Mouse (Mus musculus): ENCODE data around the gene Zfyve1. TPM values are rescaled to one million over a fixed set of nuclear protein-coding genes. Genes with fewer than 3 reads are reported as not detected.

Gene Zfyve1
- polyA plus RNA-seq, 1 experiment from 2014 or later, result 22.8 TPM

- WGBS, result 88% methylated on average over 3 of the region's 3 CpGs
- Histone ChIP-seq H3K9ac (no peak overlapping the region), H3K27me3 (ENCODE audit: control insufficient read depth, insufficient read depth, low read length) (no peaks in the 10 kb centered on the region), H3K27ac (no peak overlapping the region), H3K9me3 (ENCODE audit: control insufficient read depth, low read length) (no peaks in the 10 kb centered on the region), H3K4me3 (replicated peaks; ENCODE audit: low read length) (no peak overlapping the region), H3K36me3 (replicated peaks; ENCODE audit: control insufficient read depth, insufficient read depth) (peaks cover 98% of the 10 kb centered on the region), H3K4me2 (replicated peaks) (no peak overlapping the region), H3K4me1 (replicated peaks; ENCODE audit: control insufficient read depth, insufficient read depth, low read length) (no peaks in the 10 kb centered on the region)
- DNase-seq (ENCODE audit: low spot score), result no peak
- no peak for ATAC-seq (ENCODE audit: low FRiP score)
Measured at GRCm38 (mm10) chr12:83562589-83562988, 34.4 kb downstream of the Zfyve1 start.

- 75% methylated on average over 6 of the region's 6 CpGs for WGBS
- Histone ChIP-seq H3K36me3 (replicated peaks; ENCODE audit: control insufficient read depth, insufficient read depth) (peaks cover 98% of the 10 kb centered on the region), H3K27ac (no peak overlapping the region), H3K9ac (no peak overlapping the region), H3K4me1 (replicated peaks; ENCODE audit: control insufficient read depth, insufficient read depth, low read length) (no peaks in the 10 kb centered on the region), H3K4me3 (replicated peaks; ENCODE audit: low read length) (no peak overlapping the region), H3K9me3 (ENCODE audit: control insufficient read depth, low read length) (no peaks in the 10 kb centered on the region), H3K27me3 (ENCODE audit: control insufficient read depth, insufficient read depth, low read length) (no peaks in the 10 kb centered on the region), H3K4me2 (replicated peaks) (no peak overlapping the region)
- DNase-seq (ENCODE audit: low spot score) (no peak), ATAC-seq (ENCODE audit: low FRiP score) (no peak)
Measured at GRCm38 (mm10) chr12:83560189-83560588, 36.8 kb downstream of the Zfyve1 start.

- H3K36me3 ChIP-seq (replicated peaks; ENCODE audit: control insufficient read depth, insufficient read depth), result peaks cover 98% of the 10 kb centered on the region
- H3K4me2 ChIP-seq (replicated peaks), result no peak overlapping the region
- no peak for DNase-seq (ENCODE audit: low spot score)
- H3K9me3 ChIP-seq (ENCODE audit: control insufficient read depth, low read length), result no peaks in the 10 kb centered on the region
- H3K9ac ChIP-seq, result no peak overlapping the region
- WGBS, result 93% methylated on average over 7 of the region's 7 CpGs
- no peaks in the 10 kb centered on the region for H3K27me3 ChIP-seq (ENCODE audit: control insufficient read depth, insufficient read depth, low read length)
- no peak overlapping the region for H3K4me3 ChIP-seq (replicated peaks; ENCODE audit: low read length)
- ATAC-seq (ENCODE audit: low FRiP score), result no peak
- no peak overlapping the region for H3K27ac ChIP-seq
- no peaks in the 10 kb centered on the region for H3K4me1 ChIP-seq (replicated peaks; ENCODE audit: control insufficient read depth, insufficient read depth, low read length)
Measured at GRCm38 (mm10) chr12:83558496-83558895, 38.5 kb downstream of the Zfyve1 start.

- WGBS, result 69% methylated on average over 9 of the region's 9 CpGs
- DNase-seq (ENCODE audit: low spot score) (no peak), ATAC-seq (ENCODE audit: low FRiP score) (no peak)
- peaks cover 97% of the 10 kb centered on the region for H3K36me3 ChIP-seq (replicated peaks; ENCODE audit: control insufficient read depth, insufficient read depth)
- H3K27me3 ChIP-seq (ENCODE audit: control insufficient read depth, insufficient read depth, low read length), result no peaks in the 10 kb centered on the region
- no peaks in the 10 kb centered on the region for H3K4me1 ChIP-seq (replicated peaks; ENCODE audit: control insufficient read depth, insufficient read depth, low read length)
- H3K4me2 ChIP-seq (replicated peaks), result no peak overlapping the region
- H3K9ac ChIP-seq, result no peak overlapping the region
- H3K9me3 ChIP-seq (ENCODE audit: control insufficient read depth, low read length), result no peaks in the 10 kb centered on the region
- no peak overlapping the region for H3K27ac ChIP-seq
- no peak overlapping the region for H3K4me3 ChIP-seq (replicated peaks; ENCODE audit: low read length)
Measured at GRCm38 (mm10) chr12:83555605-83556004, 41.4 kb downstream of the Zfyve1 start.

- ATAC-seq (ENCODE audit: low FRiP score) (no peak), DNase-seq (ENCODE audit: low spot score) (no peak)
- no peaks in the 10 kb centered on the region for H3K9me3 ChIP-seq (ENCODE audit: control insufficient read depth, low read length)
- H3K27me3 ChIP-seq (ENCODE audit: control insufficient read depth, insufficient read depth, low read length), result no peaks in the 10 kb centered on the region
- H3K4me1 ChIP-seq (replicated peaks; ENCODE audit: control insufficient read depth, insufficient read depth, low read length), result no peaks in the 10 kb centered on the region
- no peak overlapping the region for H3K27ac ChIP-seq
- H3K4me2 ChIP-seq (replicated peaks), result no peak overlapping the region
- H3K36me3 ChIP-seq (replicated peaks; ENCODE audit: control insufficient read depth, insufficient read depth), result peaks cover 97% of the 10 kb centered on the region
- H3K4me3 ChIP-seq (replicated peaks; ENCODE audit: low read length), result no peak overlapping the region
- 85% methylated on average over 4 of the region's 4 CpGs for WGBS
- no peak overlapping the region for H3K9ac ChIP-seq
Measured at GRCm38 (mm10) chr12:83553816-83554215, 43.2 kb downstream of the Zfyve1 start.

GRCm38 (mm10) chr12:83551305-83551704 lies 45.7 kb downstream of the Zfyve1 start:
- 90% methylated on average over 16 of the region's 16 CpGs for WGBS
- Histone ChIP-seq H3K9me3 (ENCODE audit: control insufficient read depth, low read length) (no peaks in the 10 kb centered on the region), H3K4me2 (replicated peaks) (no peak overlapping the region), H3K27ac (no peak overlapping the region), H3K27me3 (ENCODE audit: control insufficient read depth, insufficient read depth, low read length) (no peaks in the 10 kb centered on the region), H3K36me3 (replicated peaks; ENCODE audit: control insufficient read depth, insufficient read depth) (peaks cover 93% of the 10 kb centered on the region), H3K4me1 (replicated peaks; ENCODE audit: control insufficient read depth, insufficient read depth, low read length) (no peaks in the 10 kb centered on the region), H3K4me3 (replicated peaks; ENCODE audit: low read length) (no peak overlapping the region), H3K9ac (no peak overlapping the region)
- ATAC-seq (ENCODE audit: low FRiP score), result no peak
- DNase-seq (ENCODE audit: low spot score), result no peak

- Histone ChIP-seq H3K4me2 (replicated peaks) (no peak overlapping the region), H3K27me3 (ENCODE audit: control insufficient read depth, insufficient read depth, low read length) (no peaks in the 10 kb centered on the region), H3K4me1 (replicated peaks; ENCODE audit: control insufficient read depth, insufficient read depth, low read length) (no peaks in the 10 kb centered on the region), H3K4me3 (replicated peaks; ENCODE audit: low read length) (no peak overlapping the region), H3K36me3 (replicated peaks; ENCODE audit: control insufficient read depth, insufficient read depth) (peaks cover 62% of the 10 kb centered on the region), H3K9ac (no peak overlapping the region), H3K27ac (no peak overlapping the region), H3K9me3 (ENCODE audit: control insufficient read depth, low read length) (no peaks in the 10 kb centered on the region)
- ATAC-seq (ENCODE audit: low FRiP score) (no peak), DNase-seq (ENCODE audit: low spot score) (no peak)
Measured at GRCm38 (mm10) chr12:83544791-83545190, 52.2 kb downstream of the Zfyve1 start.

- H3K4me1 ChIP-seq (replicated peaks; ENCODE audit: control insufficient read depth, insufficient read depth, low read length), result no peaks in the 10 kb centered on the region
- WGBS, result 88% methylated on average over 7 of the region's 7 CpGs
- ATAC-seq (ENCODE audit: low FRiP score) (no peak), DNase-seq (ENCODE audit: low spot score) (no peak)
- H3K4me2 ChIP-seq (replicated peaks), result no peak overlapping the region
- H3K27me3 ChIP-seq (ENCODE audit: control insufficient read depth, insufficient read depth, low read length), result no peaks in the 10 kb centered on the region
- no peak overlapping the region for H3K9ac ChIP-seq
- H3K36me3 ChIP-seq (replicated peaks; ENCODE audit: control insufficient read depth, insufficient read depth), result peaks cover 62% of the 10 kb centered on the region
- H3K4me3 ChIP-seq (replicated peaks; ENCODE audit: low read length), result no peak overlapping the region
- H3K27ac ChIP-seq, result no peak overlapping the region
- H3K9me3 ChIP-seq (ENCODE audit: control insufficient read depth, low read length), result no peaks in the 10 kb centered on the region
Measured at GRCm38 (mm10) chr12:83543997-83544396, 53.0 kb downstream of the Zfyve1 start.

GRCm38 (mm10) chr12:83536039-83536438 lies 61.0 kb downstream of the Zfyve1 start:
- DNase-seq (ENCODE audit: low spot score), result peak; percentile 68
- Histone ChIP-seq H3K36me3 (replicated peaks; ENCODE audit: control insufficient read depth, insufficient read depth) (peaks cover 70% of the 10 kb centered on the region), H3K9ac (no peak overlapping the region)

GRCm38 (mm10) chr12:83535428-83535827 lies 61.6 kb downstream of the Zfyve1 start:
- Histone ChIP-seq H3K36me3 (replicated peaks; ENCODE audit: control insufficient read depth, insufficient read depth) (peaks cover 70% of the 10 kb centered on the region), H3K9me3 (ENCODE audit: control insufficient read depth, low read length) (no peaks in the 10 kb centered on the region), H3K4me3 (replicated peaks; ENCODE audit: low read length) (no peak overlapping the region), H3K27ac (no peak overlapping the region), H3K27me3 (ENCODE audit: control insufficient read depth, insufficient read depth, low read length) (no peaks in the 10 kb centered on the region), H3K9ac (no peak overlapping the region), H3K4me2 (replicated peaks) (no peak overlapping the region), H3K4me1 (replicated peaks; ENCODE audit: control insufficient read depth, insufficient read depth, low read length) (no peaks in the 10 kb centered on the region)
- WGBS, result 86% methylated on average over 11 of the region's 11 CpGs
- ATAC-seq (ENCODE audit: low FRiP score) (no peak), DNase-seq (ENCODE audit: low spot score) (no peak)

More at GRCm38 (mm10) chr12:83536039-83536438, 61.0 kb downstream of the Zfyve1 start:
- H3K4me3 ChIP-seq (replicated peaks; ENCODE audit: low read length), result no peak overlapping the region
- WGBS, result 39% methylated on average over 9 of the region's 9 CpGs
- H3K9me3 ChIP-seq (ENCODE audit: control insufficient read depth, low read length), result no peaks in the 10 kb centered on the region
- no peaks in the 10 kb centered on the region for H3K4me1 ChIP-seq (replicated peaks; ENCODE audit: control insufficient read depth, insufficient read depth, low read length)
- no peak overlapping the region for H3K4me2 ChIP-seq (replicated peaks)
- H3K27ac ChIP-seq, result no peak overlapping the region
- no peaks in the 10 kb centered on the region for H3K27me3 ChIP-seq (ENCODE audit: control insufficient read depth, insufficient read depth, low read length)
- peak; percentile 73 for ATAC-seq (ENCODE audit: low FRiP score)

All from hindbrain, embryonic 14.5 days (tissue).